Mouse (Mus musculus) midbrain, postnatal 0 days (tissue): Measurements from ENCODE around the gene Psmb1. TPM values are rescaled to one million over a fixed set of nuclear protein-coding genes. Genes with fewer than 3 reads are reported as not detected.
"Not testable (repeated sequence)": the region's sequence is repeated elsewhere in the genome, so short reads cannot be mapped to it uniquely, and the experiment has no call there.

ENCODE experiments used
- ATAC-seq: fragments of 200-750 bp; cut with Nextera tagmentation; 2 replicates; pipeline ENCODE4 v1.8.0; 2017; ENCODE audit warnings: moderate number of reproducible peaks, mild to moderate bottlenecking, moderate TSS enrichment, moderate library complexity; ENCODE audit not compliant: low FRiP score
- DNase-seq: peaks from one replicate; pipeline ENCODE4 v3.0.0-alpha.2; 2015; ENCODE audit warnings: low spot score
- H3K27ac ChIP-seq: fragments of 300-500 bp; sonication (generic); 2 replicates; pipeline ENCODE4 v1.5.1; 2014; ENCODE audit warnings: low read depth, mild to moderate bottlenecking, low read length, mixed read lengths
- H3K27me3 ChIP-seq: fragments of 300-500 bp; sonication (generic); 2 replicates; pipeline ENCODE4 v1.6.1; 2014; ENCODE audit warnings: low read length, control low read depth, mixed read lengths; ENCODE audit not compliant: insufficient read depth
- H3K36me3 ChIP-seq: fragments of 300-500 bp; sonication (generic); 2 replicates; pipeline ENCODE4 v1.6.1; 2014; ENCODE audit warnings: low read length, control low read depth, mixed read lengths; ENCODE audit not compliant: insufficient read depth
- H3K4me1 ChIP-seq: fragments of 300-500 bp; sonication (generic); 2 replicates; pipeline ENCODE4 v1.6.1; 2014; ENCODE audit warnings: mild to moderate bottlenecking, control low read depth, antibody characterized with exemption, low read length, mixed read lengths; ENCODE audit not compliant: insufficient read depth
- H3K4me2 ChIP-seq: fragments of 300-500 bp; sonication (generic); 2 replicates; pipeline ENCODE4 v1.6.1; 2014; ENCODE audit warnings: low read depth, mild to moderate bottlenecking, low read length, mixed read lengths; ENCODE audit not compliant: poor library complexity, severe bottlenecking
- H3K4me3 ChIP-seq: fragments of 300-500 bp; sonication (generic); 2 replicates; pipeline ENCODE4 v1.5.1; 2014; ENCODE audit warnings: low read depth, mild to moderate bottlenecking, low read length, moderate library complexity
- H3K9ac ChIP-seq: fragments of 300-500 bp; sonication (generic); replicated peaks from 2 replicates; pipeline ENCODE4 v1.6.1; 2014; ENCODE audit warnings: mild to moderate bottlenecking, low read length, moderate library complexity, mixed read lengths; ENCODE audit not compliant: poor library complexity, severe bottlenecking
- H3K9me3 ChIP-seq: fragments of 300-500 bp; sonication (generic); 2 replicates; pipeline ENCODE4 v1.6.1; 2016; ENCODE audit warnings: low read length, control low read depth
- CTCF ChIP-seq: IDR thresholded peaks from 2 replicates; pipeline ENCODE4 v1.5.1; 2016; ENCODE audit warnings: antibody characterized with exemption, mild to moderate bottlenecking
- WGBS: fragments of 180-500 bp; shearing (Covaris S2); extraction: QIAGEN DNeasy Blood & Tissue Kit; methylation state at CpG from one replicate; pipeline ENCODE4 v1.1.7; 2014; 5-methylcytosine and 5-hydroxymethylcytosine counted together
- polyA plus RNA-seq: library from polyadenylated mRNA; unstranded; fragments of >200 nt; fragmentation: Nextera tagmentation; extraction: Ambion mirVana; gene quantifications from 2 replicates; pipeline ENCODE4 v1.2.1, GENCODE M21; 2015
- total RNA-seq: library from RNA; depleted of rRNA; stranded (reverse); fragments of >200 nt; gene quantifications from 2 replicates; pipeline ENCODE4 v1.2.3, GENCODE M21; 2014

The Psmb1 gene
- total and polyA plus RNA-seq, 2 experiments from 2014 or later = 93.1 to 253 TPM

DNA sequence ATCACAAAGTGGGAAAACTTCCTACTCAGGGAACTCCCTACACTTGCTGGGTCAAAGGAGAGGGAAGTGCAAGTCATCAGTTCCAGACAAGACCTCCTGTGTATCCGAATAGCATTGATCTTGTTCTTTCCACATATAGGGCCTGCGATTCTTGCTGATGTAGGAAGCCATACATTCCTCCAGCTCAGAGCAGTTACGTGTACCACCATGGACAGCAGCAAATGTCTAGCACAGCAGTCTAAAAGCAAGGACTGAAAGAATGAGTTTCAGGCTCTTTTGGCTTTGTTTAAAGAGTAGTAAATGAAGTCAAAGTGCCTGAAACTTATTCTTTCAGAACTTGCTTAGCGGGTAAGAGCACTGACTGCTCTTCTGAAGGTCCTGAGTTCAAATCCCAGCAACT lies 44.3 kb downstream of the Psmb1 start:
- Histone ChIP-seq H3K27ac (no peak overlapping the region), H3K27me3 (no peaks in the 10 kb centered on the region), H3K4me3 (no peak overlapping the region), H3K4me1 (no peaks in the 10 kb centered on the region), H3K9me3 (no peaks in the 10 kb centered on the region), H3K36me3 (no peaks in the 10 kb centered on the region), H3K4me2 (no peak overlapping the region), H3K9ac (no peak overlapping the region)
- 75% methylated on average over 4 of the region's 4 CpGs for WGBS
- no peak for ATAC-seq
- TF ChIP-seq CTCF = no peak
- no peak for DNase-seq

DNA sequence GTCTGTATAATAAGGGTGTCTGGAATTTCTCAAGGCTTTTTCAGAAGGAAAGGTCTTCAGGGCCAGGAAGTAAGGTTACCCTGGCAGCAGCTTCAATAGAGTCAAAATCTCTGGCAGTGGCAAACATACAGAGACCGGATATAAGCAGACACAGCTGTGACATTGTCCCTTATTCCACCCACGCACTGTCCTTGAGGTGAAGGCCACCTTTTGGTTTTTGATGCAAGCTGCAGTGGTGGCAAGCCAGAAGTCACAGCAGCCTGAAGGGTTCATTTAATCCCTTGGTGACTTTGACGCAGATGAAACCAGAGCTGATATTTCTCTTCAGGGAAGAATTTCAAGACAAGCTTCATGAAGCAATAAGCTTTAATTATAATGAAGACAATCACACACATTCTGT lies 49.9 kb downstream of the Psmb1 start:
- DNase-seq = no peak
- no peaks in the 10 kb centered on the region for H3K9me3 ChIP-seq
- no peak overlapping the region for H3K4me2 ChIP-seq
- no peak for TF ChIP-seq CTCF
- no peaks in the 10 kb centered on the region for H3K27me3 ChIP-seq
- no peaks in the 10 kb centered on the region for H3K4me1 ChIP-seq
- no peak overlapping the region for H3K4me3 ChIP-seq
- H3K27ac ChIP-seq = no peak overlapping the region
- WGBS = 75% methylated on average over 3 of the region's 3 CpGs
- no peak for ATAC-seq
- H3K9ac ChIP-seq = no peak overlapping the region
- H3K36me3 ChIP-seq = no peaks in the 10 kb centered on the region

DNA sequence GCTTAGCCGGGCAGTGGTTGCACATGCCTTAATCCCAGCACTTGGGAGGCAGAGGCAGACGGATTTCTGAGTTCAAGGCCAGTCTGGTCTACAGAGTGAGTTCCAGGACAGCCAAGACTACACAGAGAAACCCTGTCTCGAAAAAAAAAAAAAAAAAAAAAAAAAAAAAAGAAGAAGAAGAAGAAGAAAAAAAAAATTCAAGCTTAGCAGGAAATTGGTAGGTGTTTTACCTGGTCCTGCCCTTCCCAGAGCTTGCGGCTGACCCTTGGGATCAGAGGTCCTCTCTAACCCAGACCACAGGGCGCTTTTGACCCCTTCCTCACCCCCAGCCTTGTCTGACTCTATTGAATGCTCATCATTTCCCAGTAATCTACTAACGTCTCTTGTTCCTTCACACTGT lies 50.4 kb downstream of the Psmb1 start:
- not testable (repeated sequence) for H3K27me3 ChIP-seq, H3K36me3 ChIP-seq, H3K4me2 ChIP-seq, DNase-seq, H3K4me1 ChIP-seq, ATAC-seq, H3K9ac ChIP-seq, H3K4me3 ChIP-seq, H3K9me3 ChIP-seq, H3K27ac ChIP-seq
- 84% methylated on average over 5 of the region's 6 CpGs for WGBS

DNA sequence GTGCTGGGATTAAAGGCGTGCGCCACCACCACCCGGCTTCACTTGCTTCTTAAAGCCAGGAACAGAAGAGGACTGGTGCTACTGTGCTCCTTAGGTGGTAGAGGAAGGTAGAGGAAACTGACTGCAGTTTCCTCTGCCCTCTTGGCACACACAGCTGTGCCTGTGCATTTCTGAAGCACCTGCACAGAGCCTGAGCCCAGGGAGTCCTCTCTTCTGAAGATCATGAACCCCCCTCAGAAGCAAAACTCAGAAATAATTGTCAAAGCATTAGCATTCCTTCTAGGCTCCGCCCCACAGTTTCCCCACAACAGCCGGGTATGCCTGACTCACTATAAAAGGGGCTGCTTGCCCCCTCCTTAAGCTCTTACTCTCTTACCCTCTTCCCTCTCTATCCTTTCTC lies 51.7 kb downstream of the Psmb1 start:
- 74% methylated on average over 5 of the region's 5 CpGs for WGBS
- no peaks in the 10 kb centered on the region for H3K9me3 ChIP-seq
- no peak for TF ChIP-seq CTCF
- DNase-seq = no peak
- H3K27ac ChIP-seq = no peak overlapping the region
- H3K9ac ChIP-seq = no peak overlapping the region
- H3K27me3 ChIP-seq = no peaks in the 10 kb centered on the region
- no peak overlapping the region for H3K4me3 ChIP-seq
- H3K4me2 ChIP-seq = no peak overlapping the region
- ATAC-seq = no peak
- no peaks in the 10 kb centered on the region for H3K36me3 ChIP-seq
- H3K4me1 ChIP-seq = no peaks in the 10 kb centered on the region

DNA sequence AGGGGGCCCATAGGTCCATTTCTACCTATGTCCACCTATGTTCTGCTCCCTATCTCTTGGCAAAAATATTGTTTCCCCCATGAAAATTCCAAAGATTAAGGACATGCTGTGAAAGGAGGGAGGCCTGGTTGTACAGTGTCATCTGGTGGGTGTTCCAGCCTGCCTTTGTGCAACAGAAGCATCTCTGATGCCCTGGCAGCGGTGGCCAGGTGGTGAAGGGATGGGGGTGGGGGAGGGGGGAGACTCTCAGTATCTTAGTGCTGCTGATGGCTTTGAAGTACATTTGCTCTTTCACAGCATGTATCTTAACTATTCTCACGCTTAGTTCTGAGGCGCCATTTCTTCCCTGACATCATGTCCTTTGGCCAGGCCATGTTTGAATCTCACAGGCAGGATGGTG lies 54.1 kb downstream of the Psmb1 start:
- Histone ChIP-seq H3K36me3 (no peaks in the 10 kb centered on the region), H3K4me2 (no peak overlapping the region), H3K27ac (no peak overlapping the region), H3K9me3 (no peaks in the 10 kb centered on the region), H3K9ac (no peak overlapping the region), H3K4me1 (no peaks in the 10 kb centered on the region), H3K27me3 (no peaks in the 10 kb centered on the region), H3K4me3 (no peak overlapping the region)
- ATAC-seq = no peak
- 92% methylated on average over 3 of the region's 3 CpGs for WGBS
- DNase-seq = no peak
- no peak for TF ChIP-seq CTCF

DNA sequence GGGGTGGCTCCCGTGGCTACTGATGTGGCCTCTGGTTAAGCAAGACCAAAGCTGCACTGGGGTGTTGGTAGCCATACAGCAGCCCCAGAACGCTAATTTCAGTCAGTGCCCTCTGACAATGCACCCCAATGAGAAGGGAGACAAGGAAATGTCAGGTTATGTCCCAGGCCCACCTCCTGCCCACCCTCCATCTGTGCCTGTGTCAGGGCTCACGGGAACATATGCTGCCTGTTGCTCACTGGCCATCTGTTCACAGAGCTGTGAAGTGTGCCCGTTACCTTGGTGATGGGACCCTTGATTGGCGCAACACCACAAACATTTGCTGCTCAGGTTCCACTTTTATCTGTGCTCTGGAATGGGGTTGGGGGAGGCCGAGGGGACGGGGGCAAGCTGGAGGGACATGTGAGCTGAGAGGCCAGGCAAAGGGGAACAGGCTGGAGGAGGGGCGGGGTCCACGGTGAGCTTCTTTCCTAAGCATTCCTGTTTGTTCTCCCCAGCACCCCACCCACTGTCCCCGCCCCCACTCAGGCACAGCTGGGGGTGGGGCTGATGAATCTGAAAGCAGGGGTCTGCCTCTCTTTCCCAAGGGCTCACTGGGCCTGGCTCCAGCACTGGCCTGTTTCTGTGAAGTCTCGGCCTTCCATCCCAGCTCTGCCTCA lies 59.0 kb downstream of the Psmb1 start:
- Histone ChIP-seq H3K27me3 (no peaks in the 10 kb centered on the region), H3K4me1 (no peaks in the 10 kb centered on the region), H3K36me3 (no peaks in the 10 kb centered on the region), H3K27ac (no peak overlapping the region), H3K4me2 (no peak overlapping the region), H3K4me3 (no peak overlapping the region), H3K9me3 (no peaks in the 10 kb centered on the region), H3K9ac (no peak overlapping the region)
- DNase-seq = peak; percentile 81
- TF ChIP-seq CTCF = no peak
- 6% methylated on average over 11 of the region's 11 CpGs for WGBS
- ATAC-seq = peak; percentile 69
